Mouse (Mus musculus) olfactory bulb, adult 2 months (tissue): ENCODE measurements around the gene Pax5. TPM values are rescaled to one million over a fixed set of nuclear protein-coding genes. Genes with fewer than 3 reads are reported as not detected.

ENCODE experiments used
- H3K27ac ChIP-seq: fragments of 200-500 bp; 2 replicates; pipeline ENCODE4 v1.5.1; 2012; ENCODE audit warnings: low read depth, low read length; ENCODE audit not compliant: insufficient read depth
- H3K4me1 ChIP-seq: fragments of 200-500 bp; 2 replicates; pipeline ENCODE4 v1.6.1; 2012; ENCODE audit warnings: low read length; ENCODE audit not compliant: control insufficient read depth, insufficient read depth
- H3K4me3 ChIP-seq: fragments of 200-500 bp; 2 replicates; pipeline ENCODE4 v1.5.1; 2012; ENCODE audit warnings: mild to moderate bottlenecking, low read depth, low read length, moderate library complexity; ENCODE audit not compliant: insufficient read depth
- CTCF ChIP-seq: fragments of 200-500 bp; IDR thresholded peaks from 2 replicates; pipeline ENCODE4 v1.5.1; 2012; ENCODE audit warnings: low read depth, mild to moderate bottlenecking, low read length, moderate library complexity; ENCODE audit not compliant: insufficient read depth
- POLR2A ChIP-seq: fragments of 200-500 bp; IDR thresholded peaks from 2 replicates; pipeline ENCODE4 v1.6.1; 2012; ENCODE audit warnings: mild to moderate bottlenecking, low read depth, low read length, moderate library complexity; ENCODE audit not compliant: insufficient read depth
- WGBS: fragments of 180-500 bp; shearing (Covaris S2); methylation state at CpG from one replicate; pipeline ENCODE4 v1.1.7; 2018; 5-methylcytosine and 5-hydroxymethylcytosine counted together
- polyA plus RNA-seq: library from polyadenylated mRNA; stranded (reverse); fragments of >200 nt; gene quantifications from 2 replicates; pipeline ENCODE4 v1.2.4, GENCODE M21; 2012; ENCODE audit warnings: low replicate concordance; ENCODE audit not compliant: missing spikeins, insufficient read depth, insufficient read length

The Pax5 gene
- polyA plus RNA-seq, 1 experiment = not detected

DNA sequence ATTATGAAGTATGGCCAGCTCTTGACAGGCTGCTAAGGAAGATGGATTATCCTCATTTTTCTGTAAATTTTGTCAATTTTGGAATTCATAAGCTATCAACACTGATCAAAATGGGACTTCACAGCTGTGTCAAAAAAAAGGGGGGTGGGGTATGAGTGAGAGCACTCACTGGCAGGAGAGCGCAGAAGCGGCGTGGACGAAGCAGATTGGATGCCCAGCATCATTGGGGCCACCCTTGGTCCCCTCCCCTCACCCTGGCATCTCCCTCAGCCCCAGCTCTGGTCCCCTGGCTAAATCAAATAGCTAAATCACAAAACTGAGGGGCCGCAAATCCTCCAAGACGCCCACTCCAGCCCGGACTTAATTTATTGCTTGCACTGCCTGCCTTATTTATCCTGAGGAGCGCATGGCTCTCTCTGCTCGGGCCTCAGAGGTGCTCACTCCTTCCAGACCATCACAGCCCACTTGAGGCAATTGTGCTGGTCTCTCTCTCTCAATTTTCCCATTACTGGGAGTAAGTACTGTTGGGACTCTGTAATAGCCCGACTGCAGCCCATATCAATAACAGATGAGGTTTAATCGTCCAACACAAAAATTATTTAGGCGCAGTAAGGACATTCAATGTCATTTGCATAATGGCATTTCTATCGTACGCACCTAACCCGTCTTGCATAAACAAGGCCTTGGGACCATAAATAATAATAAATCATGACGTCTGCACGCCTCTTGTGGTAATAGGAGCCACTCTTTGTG, 87.4 kb downstream of the Pax5 start:
- TF ChIP-seq CTCF (no peak), POLR2A (no peak)
- H3K4me3 ChIP-seq = no peak overlapping the region
- no peak overlapping the region for H3K27ac ChIP-seq
- H3K4me1 ChIP-seq = no peaks in the 10 kb centered on the region
- WGBS = 96% methylated on average over 17 of the region's 17 CpGs

DNA sequence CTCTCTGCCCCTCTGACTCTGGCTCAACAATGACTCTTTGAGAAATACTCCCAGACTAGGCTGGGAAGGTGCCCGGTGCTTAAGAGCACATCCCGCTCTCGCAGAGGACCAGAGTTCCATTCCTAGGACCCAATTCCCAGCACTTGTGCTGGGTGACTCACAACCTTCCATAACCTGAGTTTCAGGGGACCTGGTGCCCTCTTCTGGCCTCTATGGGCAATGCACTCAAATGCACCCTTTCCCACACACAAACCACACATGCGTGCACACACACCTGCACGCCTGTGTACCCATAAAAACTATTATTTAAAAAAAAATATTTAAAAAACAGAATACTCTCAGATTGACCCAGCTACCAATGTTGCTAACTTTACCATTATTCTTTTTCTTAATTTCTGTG, 90.0 kb downstream of the Pax5 start:
- 98% methylated on average over 5 of the region's 5 CpGs for WGBS
- Histone ChIP-seq H3K27ac (no peak overlapping the region), H3K4me1 (no peaks in the 10 kb centered on the region), H3K4me3 (no peak overlapping the region)
- TF ChIP-seq POLR2A (no peak), CTCF (no peak)

DNA sequence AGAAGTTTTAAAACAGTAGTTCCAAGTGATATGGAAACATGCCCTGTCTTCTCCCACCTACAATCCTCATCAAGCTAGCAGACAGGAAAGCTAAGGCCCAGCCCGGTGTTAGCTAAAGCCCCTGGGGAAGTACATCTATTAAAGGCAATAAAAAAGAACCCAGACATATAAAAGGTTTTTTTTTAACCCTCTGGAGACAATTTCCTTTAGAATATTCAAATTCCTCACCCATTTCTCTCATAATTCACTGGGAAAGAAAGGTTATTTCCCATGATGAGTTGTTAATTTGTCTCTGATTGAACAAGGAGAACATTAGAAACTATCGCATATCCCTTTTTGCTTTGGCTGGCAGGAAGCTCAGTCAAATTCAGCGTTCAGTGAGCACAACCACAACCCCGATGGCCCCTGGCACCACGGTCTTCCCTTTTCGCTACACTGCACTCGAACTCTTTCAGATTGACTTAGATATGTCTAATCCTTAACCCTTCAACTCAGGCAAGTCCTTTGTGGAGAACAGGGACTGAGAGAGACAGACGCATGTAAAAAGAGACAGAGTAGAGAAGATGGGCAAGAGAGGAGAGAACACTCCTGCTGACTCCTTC, 96.1 kb downstream of the Pax5 start:
- TF ChIP-seq CTCF (no peak), POLR2A (no peak)
- H3K4me3 ChIP-seq = no peak overlapping the region
- no peak overlapping the region for H3K27ac ChIP-seq
- 93% methylated on average over 8 of the region's 8 CpGs for WGBS
- H3K4me1 ChIP-seq = no peaks in the 10 kb centered on the region

DNA sequence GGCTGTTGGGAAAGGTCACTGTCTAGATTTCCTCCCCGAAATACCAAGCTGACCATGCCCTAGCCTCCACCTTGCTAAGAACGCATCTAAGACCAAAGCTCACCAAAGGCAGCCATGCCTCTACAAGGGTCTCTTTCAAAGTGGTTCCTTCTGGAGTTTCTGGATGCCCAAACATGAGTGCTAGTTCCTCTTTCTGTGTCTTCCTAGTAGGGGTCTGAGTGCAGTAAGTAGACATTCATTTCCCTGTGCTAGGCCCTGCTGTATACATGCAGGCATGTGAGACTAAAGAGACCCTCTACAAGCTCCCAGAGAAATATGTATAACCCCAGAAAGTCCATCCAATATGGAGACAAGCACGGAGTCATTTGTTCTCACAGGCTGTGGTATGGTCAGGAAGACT, 97.9 kb downstream of the Pax5 start:
- no peaks in the 10 kb centered on the region for H3K4me1 ChIP-seq
- no peak for TF ChIP-seq CTCF
- TF ChIP-seq POLR2A = no peak
- H3K27ac ChIP-seq = no peak overlapping the region
- WGBS = 91% methylated on average over 3 of the region's 3 CpGs
- H3K4me3 ChIP-seq = no peak overlapping the region

DNA sequence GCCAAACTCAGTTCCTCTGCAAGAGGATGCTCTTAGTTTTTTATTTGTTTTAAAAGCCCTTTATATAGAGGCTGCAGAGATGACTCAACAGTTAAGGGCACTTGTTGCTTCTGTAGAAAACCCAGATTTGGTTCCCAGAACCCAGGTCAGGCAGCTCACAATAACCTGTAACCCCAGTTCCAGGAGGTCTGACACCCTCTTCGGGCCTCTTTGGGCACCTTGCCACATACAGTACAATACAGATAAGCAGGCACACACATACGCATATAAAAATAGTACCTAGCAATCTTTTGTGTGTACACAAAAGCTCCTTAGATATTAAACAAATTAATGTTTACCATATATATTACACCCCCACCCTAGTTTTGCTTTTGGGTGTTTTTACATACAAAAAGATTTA, 104.8 kb downstream of the Pax5 start:
- H3K4me3 ChIP-seq = no peak overlapping the region
- H3K27ac ChIP-seq = no peak overlapping the region
- WGBS = 66% methylated on average over 2 of the region's 2 CpGs
- peaks cover 10% of the 10 kb centered on the region for H3K4me1 ChIP-seq
- TF ChIP-seq POLR2A (no peak), CTCF (no peak)

DNA sequence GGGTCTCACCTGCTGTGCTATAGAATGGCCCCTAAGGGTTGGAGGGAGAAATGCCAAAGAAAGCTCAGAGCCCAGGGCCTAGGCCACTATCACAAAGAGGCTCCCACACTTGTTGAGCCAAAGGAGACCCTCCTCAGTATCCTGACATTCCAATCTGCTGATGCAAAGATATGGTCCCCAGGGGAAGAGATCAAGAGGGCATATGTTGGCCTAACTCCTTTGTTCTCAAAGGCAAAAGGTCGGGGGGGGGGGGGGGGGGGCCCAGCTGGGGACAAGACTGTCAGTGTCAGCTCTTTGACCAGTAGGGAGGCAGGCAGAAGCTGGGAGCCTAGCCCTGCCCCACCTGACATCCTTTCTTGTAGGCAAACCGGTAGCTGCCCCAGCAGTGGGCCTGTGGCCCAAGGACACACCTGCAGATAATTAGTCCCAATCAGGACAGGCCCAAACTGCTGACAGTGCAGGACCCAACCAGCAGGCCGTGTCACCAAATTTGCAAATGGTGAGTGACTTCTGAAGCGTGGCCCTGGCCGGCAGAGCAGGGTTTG, 108.0 kb downstream of the Pax5 start:
- TF ChIP-seq POLR2A (no peak), CTCF (no peak)
- Histone ChIP-seq H3K27ac (no peak overlapping the region), H3K4me3 (no peak overlapping the region), H3K4me1 (peaks cover 11% of the 10 kb centered on the region)
- WGBS = 49% methylated on average over 5 of the region's 5 CpGs

DNA sequence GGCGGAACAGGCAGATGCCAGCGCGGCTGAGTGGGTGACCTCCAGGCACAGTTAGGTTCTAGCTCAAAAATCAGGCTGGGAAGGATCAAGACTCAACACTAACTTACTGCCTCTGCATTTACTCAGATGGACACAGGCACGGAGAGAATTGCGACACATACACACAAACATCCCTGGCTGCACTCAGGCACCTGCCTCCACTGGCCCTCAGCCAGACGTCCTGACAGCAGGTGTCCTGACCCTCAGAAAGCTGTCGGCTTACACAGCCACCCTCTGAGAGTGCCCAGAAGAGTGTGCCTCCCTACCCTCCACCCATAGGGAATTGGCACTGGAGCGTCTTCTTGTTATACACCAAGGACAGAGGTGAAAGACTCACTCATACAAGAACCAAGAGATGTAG, 108.9 kb downstream of the Pax5 start:
- 67% methylated on average over 8 of the region's 8 CpGs for WGBS
- Histone ChIP-seq H3K27ac (no peak overlapping the region), H3K4me1 (peaks cover 11% of the 10 kb centered on the region), H3K4me3 (no peak overlapping the region)
- TF ChIP-seq CTCF (no peak), POLR2A (no peak)

DNA sequence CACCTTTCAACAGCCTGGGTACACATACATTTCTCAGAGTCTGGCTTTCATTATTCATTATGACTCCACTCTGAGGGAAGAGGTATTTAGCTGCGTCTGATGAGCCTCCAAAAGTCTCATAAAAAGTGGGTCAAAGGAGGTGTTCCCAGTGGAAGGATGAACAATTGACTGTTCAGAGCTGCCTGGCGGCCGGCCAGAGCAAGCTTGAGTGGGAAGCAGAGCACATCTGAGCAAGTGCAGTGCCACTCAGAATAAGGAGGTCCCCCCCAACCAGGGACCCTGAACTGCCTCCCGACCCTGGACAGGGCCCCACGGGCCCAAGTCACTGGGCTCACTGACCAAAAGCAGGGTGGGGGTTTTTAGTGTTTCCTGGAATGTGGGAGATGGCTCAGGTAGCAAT, 109.4 kb downstream of the Pax5 start:
- Histone ChIP-seq H3K4me1 (peaks cover 11% of the 10 kb centered on the region), H3K27ac (no peak overlapping the region), H3K4me3 (no peak overlapping the region)
- WGBS = 25% methylated on average over 5 of the region's 5 CpGs
- TF ChIP-seq POLR2A (no peak), CTCF (no peak)

DNA sequence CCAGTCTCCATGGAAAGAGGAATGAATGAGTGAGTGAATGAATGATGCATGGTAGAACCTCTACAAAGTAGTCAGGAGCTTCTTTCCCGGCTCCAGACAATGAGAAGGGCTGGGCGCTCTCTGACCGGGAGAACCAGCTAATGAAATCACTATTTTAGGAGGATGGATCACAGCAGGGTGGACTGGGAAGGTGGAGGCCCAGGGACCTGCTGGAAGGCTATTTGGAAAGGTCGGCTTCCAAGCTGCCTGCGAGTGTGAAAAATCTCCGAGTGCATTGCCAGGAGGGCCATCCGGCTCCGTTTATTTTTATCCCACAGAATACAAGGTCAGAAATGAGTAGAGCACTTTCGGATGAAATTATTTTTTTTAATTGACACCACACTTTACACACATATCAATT, 112.3 kb downstream of the Pax5 start:
- H3K4me3 ChIP-seq = no peak overlapping the region
- 78% methylated on average over 9 of the region's 9 CpGs for WGBS
- no peak for TF ChIP-seq POLR2A
- no peak for TF ChIP-seq CTCF
- no peak overlapping the region for H3K27ac ChIP-seq
- H3K4me1 ChIP-seq = peaks cover 11% of the 10 kb centered on the region

DNA sequence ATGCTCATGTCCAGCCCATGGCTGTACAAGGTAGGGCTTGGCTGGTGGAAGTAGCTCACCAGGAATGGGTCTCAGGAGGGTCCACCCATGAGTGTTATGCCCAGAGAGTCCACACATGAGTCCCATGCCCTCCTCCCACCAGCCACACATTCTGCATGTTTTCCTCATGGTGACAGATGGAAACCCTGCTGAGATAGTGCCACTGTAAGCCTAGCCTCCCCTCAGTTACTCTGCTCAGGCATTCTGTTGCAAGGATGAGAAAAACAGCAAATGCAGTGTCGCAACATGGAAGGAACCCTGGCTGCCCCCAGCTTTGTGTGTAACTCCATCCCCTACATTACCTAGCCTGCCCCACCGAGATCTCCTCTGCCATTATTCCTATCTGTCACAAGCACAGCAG, 117.2 kb downstream of the Pax5 start:
- Histone ChIP-seq H3K4me3 (no peak overlapping the region), H3K27ac (no peak overlapping the region), H3K4me1 (no peaks in the 10 kb centered on the region)
- no peak for TF ChIP-seq CTCF
- no peak for TF ChIP-seq POLR2A
- 93% methylated on average over 2 of the region's 2 CpGs for WGBS
